Mouse (Mus musculus) embryonic facial prominence, embryonic 12.5 days (tissue): ENCODE measurements at regions not wholly inside any gene's neighbourhood (a gene's known extent, or its start where the extent isn't known, plus 50 kb on each side); places are given as distances from the start of the nearest gene placed in this dataset.
A peak's percentile ranks its signal among the peaks of the same experiment; 100 is the strongest.

ENCODE experiments used
- ATAC-seq: fragments of 200-750 bp; cut with Nextera tagmentation; 2 replicates; pipeline ENCODE4 v1.8.0; 2017; ENCODE audit not compliant: insufficient number of reproducible peaks, insufficient read depth, low FRiP score, low TSS enrichment
- H3K27ac ChIP-seq: fragments of 300-500 bp; sonication (generic); 2 replicates; pipeline ENCODE4 v1.5.1; 2016; ENCODE audit warnings: mild to moderate bottlenecking
- H3K27me3 ChIP-seq: fragments of 300-500 bp; sonication (generic); 2 replicates; pipeline ENCODE4 v1.6.1; 2016; ENCODE audit warnings: mild to moderate bottlenecking, moderate library complexity
- H3K36me3 ChIP-seq: fragments of 300-500 bp; sonication (generic); 2 replicates; pipeline ENCODE4 v1.6.1; 2016; ENCODE audit warnings: mild to moderate bottlenecking
- H3K4me1 ChIP-seq: fragments of 300-500 bp; sonication (generic); 2 replicates; pipeline ENCODE4 v1.6.1; 2016
- H3K4me2 ChIP-seq: fragments of 300-500 bp; sonication (generic); replicated peaks from 2 replicates; pipeline ENCODE4 v1.6.1; 2016; ENCODE audit warnings: mild to moderate bottlenecking, moderate library complexity
- H3K4me3 ChIP-seq: fragments of 300-500 bp; sonication (generic); 2 replicates; pipeline ENCODE4 v1.5.1; 2016; ENCODE audit warnings: mild to moderate bottlenecking
- H3K9ac ChIP-seq: fragments of 300-500 bp; sonication (generic); 2 replicates; pipeline ENCODE4 v1.6.1; 2016; ENCODE audit warnings: mild to moderate bottlenecking, moderate library complexity
- H3K9me3 ChIP-seq: fragments of 300-500 bp; sonication (generic); 2 replicates; pipeline ENCODE4 v1.6.1; 2016; ENCODE audit warnings: mild to moderate bottlenecking, moderate library complexity
- WGBS: fragments of 180-500 bp; shearing (Covaris S2); methylation state at CpG from one replicate; pipeline ENCODE4 v1.1.7; 2016; 5-methylcytosine and 5-hydroxymethylcytosine counted together

GRCm38 (mm10) chr9:63087195-63087594, 61.6 kb downstream of the Skor1 start:
- H3K27ac ChIP-seq: no peak overlapping the region
- no peaks in the 10 kb centered on the region for H3K27me3 ChIP-seq
- ATAC-seq: no peak
- no peak overlapping the region for H3K4me2 ChIP-seq
- peaks cover 13% of the 10 kb centered on the region for H3K4me1 ChIP-seq
- H3K9me3 ChIP-seq: no peaks in the 10 kb centered on the region
- H3K4me3 ChIP-seq: no peak overlapping the region
- no peak overlapping the region for H3K9ac ChIP-seq
- 64% methylated on average over 4 of the region's 4 CpGs for WGBS
- no peaks in the 10 kb centered on the region for H3K36me3 ChIP-seq

GRCm38 (mm10) chr9:63086671-63087070, 62.1 kb downstream of the Skor1 start:
- peaks cover 8% of the 10 kb centered on the region for H3K4me1 ChIP-seq
- no peak overlapping the region for H3K27ac ChIP-seq
- ATAC-seq: no peak
- H3K27me3 ChIP-seq: no peaks in the 10 kb centered on the region
- H3K9me3 ChIP-seq: no peaks in the 10 kb centered on the region
- H3K4me2 ChIP-seq: no peak overlapping the region
- H3K4me3 ChIP-seq: no peak overlapping the region
- WGBS: 67% methylated on average over 1 of the region's 1 CpGs
- H3K9ac ChIP-seq: no peak overlapping the region
- no peaks in the 10 kb centered on the region for H3K36me3 ChIP-seq

- no peak for ATAC-seq
- 85% methylated on average over 7 of the region's 7 CpGs for WGBS
- Histone ChIP-seq H3K27me3 (no peaks in the 10 kb centered on the region), H3K4me1 (no peaks in the 10 kb centered on the region), H3K27ac (no peak overlapping the region), H3K36me3 (no peaks in the 10 kb centered on the region), H3K4me2 (no peak overlapping the region), H3K9me3 (no peaks in the 10 kb centered on the region), H3K4me3 (no peak overlapping the region), H3K9ac (no peak overlapping the region)
These were observed 65.9 kb downstream of the Skor1 start for GRCm38 (mm10) chr9:63082830-63083229.

GRCm38 (mm10) chr9:63082311-63082710, 66.5 kb downstream of the Skor1 start:
- no peaks in the 10 kb centered on the region for H3K9me3 ChIP-seq
- whole genome bisulfite sequencing: 78% methylated on average over 3 of the region's 3 CpGs
- H3K27me3 ChIP-seq: no peaks in the 10 kb centered on the region
- no peak for ATAC-seq
- H3K4me3 ChIP-seq: no peak overlapping the region
- no peak overlapping the region for H3K4me2 ChIP-seq
- H3K4me1 ChIP-seq: no peaks in the 10 kb centered on the region
- H3K27ac ChIP-seq: no peak overlapping the region
- no peaks in the 10 kb centered on the region for H3K36me3 ChIP-seq
- H3K9ac ChIP-seq: no peak overlapping the region

GRCm38 (mm10) chr9:63080406-63080805, 68.4 kb downstream of the Skor1 start:
- Histone ChIP-seq H3K4me1 (peaks cover 3% of the 10 kb centered on the region; the same call in 1 of the 2 replicates), H3K9me3 (no peaks in the 10 kb centered on the region; the same call in 1 of the 2 replicates), H3K27ac (no peak overlapping the region), H3K4me3 (no peak overlapping the region), H3K4me2 (no peak overlapping the region), H3K9ac (no peak overlapping the region), H3K27me3 (no peaks in the 10 kb centered on the region), H3K36me3 (no peaks in the 10 kb centered on the region)
- WGBS: 87% methylated on average over 5 of the region's 5 CpGs
- no peak for ATAC-seq

GRCm38 (mm10) chr9:63075252-63075651, 73.5 kb downstream of the Skor1 start:
- Histone ChIP-seq H3K36me3 (no peaks in the 10 kb centered on the region), H3K27me3 (no peaks in the 10 kb centered on the region), H3K27ac (0 out of 2 replicates have a peak overlapping the region, but pooled peaks have one; percentile 31), H3K9me3 (no peaks in the 10 kb centered on the region; the same call in 1 of the 2 replicates), H3K4me2 (no peak overlapping the region), H3K4me1 (peaks cover 27% of the 10 kb centered on the region), H3K9ac (no peak overlapping the region), H3K4me3 (no peak overlapping the region)
- 29% methylated on average over 5 of the region's 5 CpGs for WGBS
- ATAC-seq: no peak

- Histone ChIP-seq H3K4me3 (no peak overlapping the region), H3K27me3 (no peaks in the 10 kb centered on the region), H3K4me2 (no peak overlapping the region), H3K27ac (0 out of 2 replicates have a peak overlapping the region, but pooled peaks have one; percentile 31), H3K36me3 (no peaks in the 10 kb centered on the region), H3K9ac (no peak overlapping the region), H3K4me1 (peaks cover 30% of the 10 kb centered on the region), H3K9me3 (no peaks in the 10 kb centered on the region; the same call in 1 of the 2 replicates)
- no peak for ATAC-seq
- WGBS: 27% methylated on average over 7 of the region's 7 CpGs
These were observed 74.0 kb downstream of the Skor1 start for GRCm38 (mm10) chr9:63074803-63075202.

GRCm38 (mm10) chr9:63074023-63074750, 74.6 kb downstream of the Skor1 start:
- Histone ChIP-seq H3K4me3 (no peak overlapping the region), H3K4me2 (peak overlapping the region; percentile 14; the same call in 1 of the 2 replicates), H3K27me3 (no peaks in the 10 kb centered on the region), H3K9me3 (no peaks in the 10 kb centered on the region; the same call in 1 of the 2 replicates), H3K36me3 (no peaks in the 10 kb centered on the region), H3K9ac (no peak overlapping the region), H3K27ac (no peak overlapping the region; the same call in 1 of the 2 replicates), H3K4me1 (peaks cover 30% of the 10 kb centered on the region)
- WGBS: 21% methylated on average over 10 of the region's 10 CpGs
- ATAC-seq: no peak

- Histone ChIP-seq H3K9ac (no peak overlapping the region), H3K27me3 (no peaks in the 10 kb centered on the region), H3K36me3 (no peaks in the 10 kb centered on the region), H3K27ac (no peak overlapping the region), H3K4me2 (no peak overlapping the region), H3K9me3 (no peaks in the 10 kb centered on the region), H3K4me3 (no peak overlapping the region), H3K4me1 (peaks cover 30% of the 10 kb centered on the region)
- WGBS: 29% methylated on average over 6 of the region's 6 CpGs
- no peak for ATAC-seq
These were observed 77.7 kb downstream of the Skor1 start for GRCm38 (mm10) chr9:63071032-63071431.

- Histone ChIP-seq H3K4me2 (no peak overlapping the region), H3K27me3 (no peaks in the 10 kb centered on the region), H3K36me3 (no peaks in the 10 kb centered on the region), H3K9ac (no peak overlapping the region), H3K9me3 (no peaks in the 10 kb centered on the region), H3K4me3 (no peak overlapping the region), H3K4me1 (peaks cover 22% of the 10 kb centered on the region), H3K27ac (no peak overlapping the region)
- no peak for ATAC-seq
- 78% methylated on average over 6 of the region's 6 CpGs for WGBS
These were observed 78.8 kb downstream of the Skor1 start for GRCm38 (mm10) chr9:63069919-63070318.

- Histone ChIP-seq H3K4me2 (no peak overlapping the region), H3K27me3 (no peaks in the 10 kb centered on the region), H3K9ac (no peak overlapping the region), H3K36me3 (no peaks in the 10 kb centered on the region), H3K9me3 (peaks cover 8% of the 10 kb centered on the region; the same call in 1 of the 2 replicates), H3K27ac (no peak overlapping the region), H3K4me1 (peaks cover 12% of the 10 kb centered on the region; the same call in 1 of the 2 replicates), H3K4me3 (no peak overlapping the region)
- 65% methylated on average over 2 of the region's 2 CpGs for WGBS
- no peak for ATAC-seq
These were observed 79.3 kb upstream of the Pias1 start for GRCm38 (mm10) chr9:63067054-63067406.

- Histone ChIP-seq H3K4me1 (peaks cover 10% of the 10 kb centered on the region; the same call in 1 of the 2 replicates), H3K4me3 (no peak overlapping the region), H3K27me3 (no peaks in the 10 kb centered on the region), H3K9ac (no peak overlapping the region), H3K4me2 (no peak overlapping the region), H3K36me3 (no peaks in the 10 kb centered on the region), H3K27ac (no peak overlapping the region), H3K9me3 (peaks cover 8% of the 10 kb centered on the region; the same call in 1 of the 2 replicates)
- ATAC-seq: no peak
- 77% methylated on average over 10 of the region's 10 CpGs for WGBS
These were observed 78.8 kb upstream of the Pias1 start for GRCm38 (mm10) chr9:63066384-63067053.
